Mouse (Mus musculus): Measurements from ENCODE around the gene Zfp655.

DNA sequence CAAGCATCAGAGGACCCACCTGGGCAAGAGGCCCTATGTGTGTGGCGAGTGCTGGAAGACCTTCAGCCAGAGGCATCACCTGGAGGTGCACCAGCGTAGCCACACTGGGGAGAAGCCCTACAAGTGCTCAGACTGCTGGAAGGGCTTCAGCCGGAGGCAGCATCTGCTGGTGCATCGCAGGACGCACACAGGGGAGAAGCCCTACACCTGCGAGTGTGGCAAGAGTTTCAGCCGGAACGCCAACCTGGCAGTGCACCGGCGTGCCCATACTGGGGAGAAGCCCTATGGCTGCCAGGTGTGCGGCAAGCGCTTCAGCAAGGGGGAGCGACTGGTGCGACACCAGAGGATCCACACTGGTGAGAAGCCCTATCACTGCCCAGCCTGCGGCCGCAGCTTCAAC, 59.2 kb downstream of the Zfp655 start:
- TF ChIP-seq CTCF (IDR thresholded peaks at IDR 0.05; ENCODE audit: low read depth) (no peak), EP300 (optimal IDR thresholded peaks at IDR 0.05) (no peak)

All from stomach, postnatal 0 days (tissue).